In genomic region chr3:102067306-102067705, GRCm38 (mm10) we compare ENCODE assay signal across 20 mouse cellular contexts. TPM values are rescaled to one million over a fixed set of nuclear protein-coding genes. Genes with fewer than 3 reads are reported as not detected.
"Had no signal": no experiment of that assay in that cellular context is flagged by ENCODE, and none has a peak within 500 bp of the region (broad histone marks: within the 10 kb centered on the region; RNA-seq: fewer than 3 reads in every experiment).

No protein-coding gene starts in this region.

- H3K27me3 ChIP-seq: lung, embryonic 15.5 days; megakaryocyte, embryonic 14.5 days; midbrain, embryonic 15.5 days; neural tube, embryonic 12.5 days; stomach, embryonic 15.5 days had no signal

- H3K4me1 ChIP-seq: midbrain, embryonic 15.5 days had no signal

- H3K4me3 ChIP-seq: lung, embryonic 15.5 days; megakaryocyte, embryonic 14.5 days; midbrain, embryonic 13.5 days; midbrain, embryonic 15.5 days; neural tube, embryonic 12.5 days; stomach, embryonic 15.5 days had no signal

- DNase-seq: lung, adult 2 months; lung, postnatal 14 days; lung, postnatal 36 days; right cerebral cortex, postnatal 14 days; thymus, adult 2 months; thymus, postnatal 25 days; thymus, postnatal 4 days had no signal

- H3K27ac ChIP-seq: lung, embryonic 15.5 days; macrophage; midbrain, embryonic 13.5 days; midbrain, embryonic 15.5 days; neural tube, embryonic 12.5 days; stomach, embryonic 15.5 days; stomach, postnatal 0 days had no signal

- H3K9me3 ChIP-seq: lung, embryonic 15.5 days; midbrain, embryonic 13.5 days; midbrain, embryonic 15.5 days; neural tube, embryonic 12.5 days; stomach, embryonic 15.5 days had no signal

- H3K36me3 ChIP-seq: lung, embryonic 15.5 days; midbrain, embryonic 13.5 days; midbrain, embryonic 15.5 days; neural tube, embryonic 12.5 days; stomach, embryonic 15.5 days had no signal

RNA-seq across cellular contexts. Expression of gene Casq2, which starts 18.9 kb away (rescaled TPM):
- polyA plus RNA-seq: macrophage; midbrain, embryonic 11.5 days had no signal

RNA-seq across cellular contexts. Expression of gene Nhlh2, which starts 57.4 kb away (rescaled TPM):
- polyA plus RNA-seq: lung, adult 2 months; lung, postnatal 0 days; macrophage; spleen, adult 2 months; stomach, postnatal 0 days; testis, adult 2 months; urinary bladder, adult 2 months had no signal
